Mouse (Mus musculus) brain, embryonic 14.5 days (tissue): ENCODE measurements around the gene Hfe2. TPM values are rescaled to one million over a fixed set of nuclear protein-coding genes. Genes with fewer than 3 reads are reported as not detected.

ENCODE experiments used
- DNase-seq: peaks from one replicate; pipeline ENCODE4 v3.0.0-alpha.2; 2011; ENCODE audit warnings: low read depth
- CTCF ChIP-seq: fragments of 200-500 bp; IDR thresholded peaks from 2 replicates; pipeline ENCODE4 v1.5.1; 2012; ENCODE audit warnings: inconsistent platforms, mild to moderate bottlenecking, moderate library complexity, borderline replicate concordance; ENCODE audit not compliant: insufficient read depth, insufficient read length; ENCODE audit errors: extremely low read depth
- POLR2A ChIP-seq: fragments of 200-500 bp; IDR thresholded peaks from 2 replicates; pipeline ENCODE4 v1.6.1; 2012; ENCODE audit warnings: mild to moderate bottlenecking, inconsistent platforms, borderline replicate concordance; ENCODE audit not compliant: poor library complexity, insufficient read depth, insufficient read length, severe bottlenecking; ENCODE audit errors: extremely low read depth
- polyA plus RNA-seq: library from polyadenylated mRNA; depleted of rRNA; stranded (reverse); fragments of >200 nt; gene quantifications from 2 replicates; pipeline ENCODE4 v1.2.3, GENCODE M21; 2012

The Hfe2 gene
- polyA plus RNA-seq, 1 experiment: 0.66 TPM

DNA sequence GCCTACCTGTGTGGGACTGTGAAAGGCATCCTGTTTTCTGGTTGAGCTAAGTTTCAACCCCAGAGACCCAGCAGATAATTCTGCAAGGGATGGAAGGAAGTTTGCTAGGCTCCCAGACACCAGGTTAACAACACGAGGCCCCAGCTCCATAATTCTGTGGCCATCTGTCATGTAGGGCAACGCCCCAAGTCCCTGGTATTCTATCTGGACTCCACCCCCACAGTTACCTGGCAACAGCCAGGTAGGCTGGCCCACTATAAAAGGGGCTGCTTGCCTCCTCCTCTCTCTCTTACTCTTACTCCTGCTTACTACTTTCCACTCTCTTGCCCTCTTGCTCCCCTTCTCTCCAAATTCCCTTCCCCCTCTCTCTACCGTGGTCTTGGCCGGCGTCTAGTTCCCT lies 4.8 kb upstream of the Hfe2 start:
- TF ChIP-seq POLR2A: no peak
- no peak for TF ChIP-seq CTCF
- no peak for DNase-seq

DNA sequence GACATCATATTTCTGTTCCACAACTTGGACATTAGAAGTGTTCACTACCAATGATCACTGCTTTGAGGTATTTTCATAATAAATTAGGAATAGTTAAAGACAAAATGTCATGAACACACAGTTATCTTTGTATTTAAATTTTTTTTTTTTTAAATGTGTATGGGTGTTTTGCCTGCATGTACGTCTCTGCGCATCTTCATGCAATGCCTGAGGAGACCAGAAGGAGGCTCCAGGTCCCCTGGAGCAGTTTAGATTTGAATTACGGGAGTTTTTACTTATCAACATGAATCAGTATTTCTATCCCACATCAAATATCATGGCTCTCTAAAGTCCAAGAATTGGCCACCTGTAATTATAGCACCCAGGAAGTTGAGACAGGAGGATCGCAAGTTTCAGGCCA lies 2.8 kb upstream of the Hfe2 start:
- peak; percentile 38 for DNase-seq
- TF ChIP-seq CTCF (peak; percentile 43; the same call in 1 of the 2 replicates), POLR2A (no peak)

DNA sequence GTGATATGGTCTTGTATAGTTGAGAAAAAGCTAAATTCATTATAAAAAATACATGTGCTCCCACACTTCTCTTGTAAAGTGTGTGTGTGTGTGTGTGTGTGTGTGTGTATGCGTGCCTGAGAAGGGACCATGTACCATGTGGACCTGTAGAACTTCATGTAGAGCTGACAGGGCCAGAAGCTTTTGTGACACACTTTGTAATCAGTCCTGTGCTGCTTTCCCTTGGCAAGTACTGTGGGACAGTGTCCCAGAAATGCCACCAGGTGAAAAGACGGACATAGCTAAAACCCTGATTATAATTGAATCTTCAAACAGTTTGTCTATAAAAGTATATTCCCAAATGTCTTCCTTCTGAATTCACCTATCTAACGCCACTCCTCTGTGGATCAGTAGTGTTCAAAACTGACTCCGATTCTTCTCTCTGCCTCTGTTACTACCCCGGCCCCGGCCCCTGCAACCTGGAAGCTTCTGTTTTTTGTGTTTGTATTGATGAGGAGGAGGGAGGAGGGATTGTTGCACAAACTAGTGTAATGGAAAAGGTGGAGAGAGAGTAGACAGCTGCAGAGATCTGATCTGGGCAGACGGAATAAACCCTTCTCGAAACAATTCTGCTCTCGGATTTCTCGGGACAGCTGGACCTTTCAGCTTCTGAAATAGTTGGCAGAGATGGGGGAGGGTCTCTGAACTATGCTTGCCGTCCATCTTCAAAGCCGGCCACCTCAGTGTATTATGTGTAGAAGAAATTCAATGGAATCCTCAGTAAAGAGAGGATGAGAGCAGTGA lies 753 bp upstream of the Hfe2 start:
- no peak for DNase-seq
- TF ChIP-seq POLR2A: no peak
- TF ChIP-seq CTCF: no peak

DNA sequence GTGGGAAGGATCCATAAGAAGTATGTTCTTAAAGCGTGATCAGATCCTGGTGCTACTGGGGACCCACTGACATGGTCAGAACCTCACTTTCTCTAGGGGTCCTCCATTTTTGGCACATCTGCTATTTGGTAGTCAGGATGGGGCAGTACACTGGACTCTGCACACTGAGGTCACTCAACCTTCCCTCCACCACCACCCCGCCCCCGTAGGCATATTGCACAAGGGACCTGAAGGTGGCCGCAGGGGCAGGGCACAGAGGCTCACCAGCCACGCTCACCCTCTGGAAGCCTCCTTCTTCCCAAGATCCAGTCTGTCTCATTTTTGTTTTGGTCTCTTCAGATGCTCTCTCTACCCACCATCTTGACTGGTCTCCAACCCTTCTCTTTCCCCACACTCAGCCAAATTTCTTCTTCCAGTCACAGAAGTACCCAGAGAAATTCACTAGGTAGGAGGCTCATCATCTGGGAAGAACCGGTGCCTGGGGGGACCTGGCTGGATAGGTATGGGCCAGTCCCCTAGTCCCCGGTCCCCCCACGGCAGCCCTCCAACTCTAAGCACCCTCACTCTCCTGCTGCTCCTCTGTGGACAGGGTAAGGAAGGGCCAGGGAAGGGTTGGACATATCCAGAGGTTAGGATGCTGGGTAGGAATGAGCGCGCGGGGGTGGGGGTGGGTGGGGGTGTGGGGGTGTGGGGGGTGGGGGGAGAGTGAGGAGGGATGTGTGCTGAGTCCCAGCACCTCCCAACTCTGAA lies 1.2 kb downstream of the Hfe2 start:
- TF ChIP-seq POLR2A (no peak), CTCF (no peak)
- no peak for DNase-seq

DNA sequence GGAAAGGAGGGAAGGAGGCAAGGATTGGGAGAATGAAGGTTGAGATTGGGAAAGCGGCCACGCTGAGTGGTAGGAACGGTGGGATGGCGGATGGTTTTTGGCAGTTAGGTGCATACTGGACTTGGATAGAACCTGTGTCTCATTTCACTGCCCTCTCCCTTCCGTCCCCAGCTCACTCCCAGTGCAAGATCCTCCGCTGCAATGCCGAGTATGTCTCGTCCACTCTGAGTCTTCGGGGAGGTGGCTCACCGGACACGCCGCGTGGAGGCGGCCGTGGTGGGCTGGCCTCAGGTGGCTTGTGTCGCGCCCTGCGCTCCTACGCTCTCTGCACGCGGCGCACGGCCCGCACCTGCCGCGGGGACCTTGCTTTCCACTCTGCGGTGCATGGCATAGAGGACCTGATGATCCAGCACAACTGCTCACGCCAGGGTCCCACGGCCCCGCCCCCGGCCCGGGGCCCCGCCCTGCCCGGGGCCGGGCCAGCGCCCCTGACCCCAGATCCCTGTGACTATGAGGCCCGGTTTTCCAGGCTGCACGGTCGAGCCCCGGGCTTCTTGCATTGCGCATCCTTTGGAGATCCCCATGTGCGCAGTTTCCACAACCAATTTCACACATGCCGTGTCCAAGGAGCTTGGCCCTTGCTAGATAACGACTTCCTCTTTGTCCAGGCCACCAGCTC lies 2.0 kb downstream of the Hfe2 start:
- TF ChIP-seq CTCF (no peak), POLR2A (no peak)

DNA sequence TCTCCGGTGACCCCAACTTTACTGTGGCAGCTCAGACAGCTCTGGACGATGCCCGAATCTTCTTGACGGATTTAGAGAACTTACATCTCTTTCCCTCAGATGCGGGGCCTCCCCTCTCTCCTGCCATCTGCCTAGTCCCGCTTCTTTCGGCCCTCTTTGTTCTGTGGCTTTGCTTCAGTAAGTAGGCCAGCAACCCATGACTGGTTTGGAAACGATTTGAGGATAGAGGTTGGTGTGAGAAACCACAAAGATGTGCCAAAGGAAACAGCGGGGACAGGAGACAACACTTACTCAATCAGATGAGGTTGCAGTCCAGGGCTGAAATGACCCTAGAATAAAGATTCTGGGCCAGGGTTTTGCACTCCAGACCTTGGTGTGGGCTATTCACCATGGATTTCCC lies 3.5 kb downstream of the Hfe2 start:
- no peak for TF ChIP-seq CTCF
- TF ChIP-seq POLR2A: no peak
- no peak for DNase-seq

More for the DNA sequence above, 2.0 kb downstream of the Hfe2 start:
- peak; percentile 20 for DNase-seq

DNA sequence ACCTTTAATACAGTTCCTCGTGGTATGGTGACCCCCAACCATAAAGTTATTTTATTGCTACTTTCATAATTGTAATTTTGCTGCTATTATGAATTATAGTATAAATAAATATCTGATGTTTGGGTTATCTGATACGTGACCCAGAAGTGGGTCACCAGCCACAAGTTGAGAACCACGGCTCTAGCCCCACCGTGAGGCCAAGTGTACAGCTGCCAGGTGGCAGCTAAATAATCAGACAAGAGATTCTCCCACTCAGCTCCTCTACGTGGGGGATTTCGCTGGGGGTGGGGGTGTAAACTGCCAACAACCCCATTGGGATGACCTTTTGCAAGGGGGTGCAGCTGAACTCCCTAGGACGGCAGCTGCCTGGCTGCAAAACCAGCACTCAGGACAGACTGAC lies 7.1 kb downstream of the Hfe2 start:
- TF ChIP-seq POLR2A (no peak), CTCF (no peak)
- DNase-seq: no peak

DNA sequence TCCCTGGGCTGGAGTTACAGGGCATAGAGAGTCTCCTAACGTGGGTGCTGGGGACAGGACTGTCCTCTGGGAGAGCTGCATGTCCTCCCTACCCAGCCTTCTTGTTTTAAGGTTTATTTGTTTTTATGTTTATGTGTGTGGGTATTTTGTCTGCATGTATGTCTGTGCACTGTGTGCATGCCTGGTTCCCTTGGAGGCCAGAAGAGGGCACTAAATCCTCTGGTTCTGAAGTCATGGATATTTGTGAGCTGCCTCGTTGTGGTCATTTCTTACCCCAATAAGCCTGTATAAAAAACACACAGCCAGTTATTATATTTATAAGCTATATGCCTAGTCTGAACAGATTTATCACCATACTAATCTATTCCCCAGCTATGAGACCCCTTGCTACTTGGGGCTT lies 9.3 kb downstream of the Hfe2 start:
- no peak for DNase-seq

DNA sequence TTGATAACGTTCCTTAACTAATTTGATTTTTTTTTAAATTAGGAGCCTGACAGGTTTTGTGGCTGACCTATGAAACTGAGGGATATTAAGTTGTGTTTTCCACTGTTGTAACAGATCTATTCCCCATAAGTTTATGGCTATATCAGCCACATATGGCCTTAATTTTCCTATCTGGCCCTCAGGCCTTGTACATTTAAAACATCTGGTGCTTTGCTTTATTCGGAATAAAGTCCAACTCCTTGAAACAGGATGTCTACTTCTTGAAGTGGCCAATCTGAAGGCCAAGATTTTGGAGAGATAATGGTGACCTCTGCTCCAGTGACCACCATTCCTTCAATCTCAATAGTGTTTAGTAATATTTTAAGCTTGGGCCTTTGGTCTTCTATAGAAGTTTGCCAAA lies 14.3 kb downstream of the Hfe2 start:
- no peak for DNase-seq
- TF ChIP-seq CTCF: no peak
- TF ChIP-seq POLR2A: no peak

More for the DNA sequence above, 9.3 kb downstream of the Hfe2 start:
- TF ChIP-seq POLR2A (no peak), CTCF (no peak)

DNA sequence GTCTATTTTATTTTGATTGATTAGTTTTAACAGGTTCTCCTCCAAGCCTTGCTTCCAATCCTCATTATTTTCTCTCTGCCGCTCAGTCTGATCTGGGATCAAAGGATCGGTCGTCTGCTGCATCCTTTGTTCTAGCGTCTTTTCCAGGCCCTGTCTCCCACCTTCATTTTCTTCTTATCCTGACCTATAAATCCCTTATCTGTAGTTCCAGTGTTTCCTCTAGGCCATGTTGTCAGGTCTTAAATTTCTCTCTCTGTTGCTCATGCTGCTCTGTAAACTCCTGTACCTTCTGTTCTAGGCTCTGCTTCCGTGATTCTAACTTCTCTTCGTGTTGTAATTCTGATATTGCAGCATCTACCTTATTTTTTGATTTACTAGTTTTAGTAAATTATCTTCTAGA lies 15.8 kb downstream of the Hfe2 start:
- TF ChIP-seq CTCF: no peak
- TF ChIP-seq POLR2A: no peak
- DNase-seq: no peak

DNA sequence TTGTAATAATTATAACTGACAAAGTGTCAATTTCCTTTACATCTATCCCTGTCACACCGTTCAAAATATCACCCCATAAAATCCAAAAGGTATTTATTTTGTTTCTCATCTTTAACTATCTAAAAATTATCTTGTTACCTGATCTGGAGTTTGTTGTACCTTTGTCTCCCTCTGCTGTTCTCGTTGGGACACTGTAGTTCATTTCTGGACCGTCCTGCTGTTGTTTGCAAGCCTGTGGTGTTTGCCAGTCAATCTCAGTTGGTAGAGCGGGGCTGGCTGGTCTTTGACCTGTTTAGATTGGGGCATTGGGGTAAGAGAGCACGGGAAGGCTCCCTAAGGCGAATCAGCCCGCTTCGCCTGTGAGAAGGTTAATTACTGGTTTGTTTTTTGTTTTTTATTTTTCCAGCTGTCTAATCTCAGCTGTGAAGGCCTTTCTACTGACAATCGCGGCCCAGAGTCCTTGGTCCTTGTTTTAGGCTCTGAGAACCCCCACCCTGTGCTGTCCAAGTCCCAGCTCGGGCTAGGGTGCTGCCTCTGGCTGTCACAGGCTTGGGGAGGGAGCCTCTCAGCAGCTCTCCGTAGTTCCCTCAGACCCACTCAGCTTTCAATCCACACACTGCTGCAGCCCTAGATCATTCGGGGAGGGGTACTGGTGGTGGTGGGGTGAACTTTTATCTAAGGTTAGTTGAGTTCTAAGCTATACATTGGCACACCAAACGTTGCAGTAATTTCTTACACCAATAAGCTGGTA lies 16.5 kb downstream of the Hfe2 start:
- no peak for TF ChIP-seq POLR2A
- peak; percentile 52; the same call in 1 of the 2 replicates for TF ChIP-seq CTCF
- DNase-seq: peak; percentile 71

DNA sequence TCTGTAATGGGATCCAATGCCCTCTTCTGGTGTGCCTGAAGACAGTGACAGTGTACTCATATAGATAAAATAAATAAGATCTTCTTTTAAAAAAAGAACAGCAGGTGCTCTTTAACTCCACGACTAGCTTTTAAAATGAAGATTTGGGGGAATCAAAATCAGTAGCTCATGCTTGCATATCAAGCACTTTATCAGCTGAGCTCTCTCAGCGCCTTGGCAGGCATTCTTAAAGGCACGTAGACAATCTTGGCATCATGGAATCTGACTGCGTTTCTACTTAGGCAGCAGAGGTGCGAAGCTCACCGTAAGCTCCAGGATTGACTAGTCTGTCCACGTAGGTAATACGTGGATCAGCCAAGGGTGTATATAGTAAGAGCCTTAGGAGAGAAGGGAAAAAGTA lies 17.6 kb downstream of the Hfe2 start:
- no peak for TF ChIP-seq CTCF
- TF ChIP-seq POLR2A: no peak
- DNase-seq: no peak
